Mouse (Mus musculus) limb, embryonic 14.5 days (tissue): Measurements from ENCODE around the gene Zwint. TPM values are rescaled to one million over a fixed set of nuclear protein-coding genes. Genes with fewer than 3 reads are reported as not detected.

Source experiments
- ATAC-seq: fragments of 200-750 bp; cut with Nextera tagmentation; 2 replicates; pipeline ENCODE4 v1.8.0; 2017; ENCODE audit warnings: low read depth, moderate number of reproducible peaks, moderate TSS enrichment; ENCODE audit not compliant: low FRiP score
- DNase-seq: peaks from one replicate; pipeline ENCODE4 v3.0.0-alpha.2; 2015; ENCODE audit warnings: low spot score
- H3K27ac ChIP-seq: fragments of 300-500 bp; sonication (generic); replicated peaks from 2 replicates; pipeline ENCODE4 v1.5.1; 2014; ENCODE audit warnings: low read depth, mild to moderate bottlenecking, low read length, moderate library complexity, mixed read lengths
- H3K27me3 ChIP-seq: fragments of 300-500 bp; sonication (generic); 2 replicates; pipeline ENCODE4 v1.6.1; 2014; ENCODE audit warnings: low read length, mixed read lengths; ENCODE audit not compliant: control insufficient read depth, insufficient read depth
- H3K36me3 ChIP-seq: fragments of 300-500 bp; sonication (generic); 2 replicates; pipeline ENCODE4 v1.6.1; 2014; ENCODE audit warnings: mild to moderate bottlenecking, low read length, moderate library complexity, mixed read lengths; ENCODE audit not compliant: control insufficient read depth, insufficient read depth
- H3K4me1 ChIP-seq: fragments of 300-500 bp; sonication (generic); 2 replicates; pipeline ENCODE4 v1.6.1; 2014; ENCODE audit warnings: antibody characterized with exemption, low read length, mixed read lengths; ENCODE audit not compliant: control insufficient read depth, insufficient read depth
- H3K4me2 ChIP-seq: fragments of 300-500 bp; sonication (generic); replicated peaks from 2 replicates; pipeline ENCODE4 v1.6.1; 2014; ENCODE audit warnings: low read depth, mild to moderate bottlenecking, low read length, moderate library complexity; ENCODE audit not compliant: severe bottlenecking
- H3K4me3 ChIP-seq: fragments of 300-500 bp; sonication (generic); replicated peaks from 2 replicates; pipeline ENCODE4 v1.5.1; 2014; ENCODE audit warnings: low read length
- H3K9ac ChIP-seq: fragments of 300-500 bp; sonication (generic); 2 replicates; pipeline ENCODE4 v1.6.1; 2014; ENCODE audit warnings: mild to moderate bottlenecking, low read depth, low read length, moderate library complexity; ENCODE audit not compliant: severe bottlenecking
- H3K9me3 ChIP-seq: fragments of 300-500 bp; sonication (generic); 2 replicates; pipeline ENCODE4 v1.6.1; 2016; ENCODE audit warnings: low read length; ENCODE audit not compliant: control insufficient read depth
- POLR2A ChIP-seq: fragments of 200-500 bp; IDR thresholded peaks from 2 replicates; pipeline ENCODE4 v1.8.0; 2012; ENCODE audit warnings: inconsistent platforms, mild to moderate bottlenecking, moderate library complexity, borderline replicate concordance; ENCODE audit not compliant: insufficient read depth, insufficient read length; ENCODE audit errors: extremely low read depth
- WGBS: fragments of 180-500 bp; shearing (Covaris S2); extraction: QIAGEN DNeasy Blood & Tissue Kit; methylation state at CpG from one replicate; pipeline ENCODE4 v1.1.7; 2014; 5-methylcytosine and 5-hydroxymethylcytosine counted together
- polyA plus RNA-seq, 2 experiments: library from polyadenylated mRNA; depleted of rRNA in 1 of 2; stranded (reverse) in 1 of 2; unstranded in 1 of 2; fragments of >200 nt; fragmentation: Nextera tagmentation in 1 of 2; extraction: Ambion mirVana in 1 of 2; gene quantifications; 2 replicates each; pipeline versions ENCODE4 v1.2.1 to v1.2.3; 2012 to 2014

Gene Zwint
- polyA plus RNA-seq, 2 experiments: 185 to 209 TPM

DNA sequence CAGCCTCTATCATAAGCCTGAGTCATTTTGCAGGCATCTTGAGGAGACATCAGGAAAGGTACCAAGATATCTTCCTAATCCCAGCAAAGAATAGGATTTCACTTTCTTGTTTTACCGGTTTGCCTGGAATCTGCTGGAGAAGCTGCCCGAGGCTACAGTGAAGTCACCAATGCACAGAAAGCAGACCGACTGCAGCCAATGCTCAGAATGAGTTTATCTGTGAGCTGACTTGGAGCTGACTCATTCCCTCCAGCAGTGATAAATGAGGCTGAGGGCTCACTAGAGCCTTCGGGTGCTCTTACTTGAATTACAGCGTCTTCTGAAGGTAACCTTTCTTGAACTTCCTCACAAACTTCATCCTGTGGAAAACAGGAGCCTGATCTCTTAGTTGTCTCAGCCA lies 20.5 kb upstream of the Zwint start:
- ATAC-seq (no peak), DNase-seq (peak; percentile 37)
- 34% methylated on average over 5 of the region's 5 CpGs for WGBS
- H3K4me3 ChIP-seq: no peak overlapping the region
- H3K9me3 ChIP-seq: no peaks in the 10 kb centered on the region
- no peak overlapping the region for H3K4me2 ChIP-seq
- TF ChIP-seq POLR2A: no peak
- 0 out of 2 replicates have a peak, but pooled peaks cover 2% of the 10 kb centered on the region for H3K4me1 ChIP-seq
- no peak overlapping the region for H3K9ac ChIP-seq
- H3K36me3 ChIP-seq: no peaks in the 10 kb centered on the region
- H3K27ac ChIP-seq: no peak overlapping the region
- H3K27me3 ChIP-seq: no peaks in the 10 kb centered on the region

DNA sequence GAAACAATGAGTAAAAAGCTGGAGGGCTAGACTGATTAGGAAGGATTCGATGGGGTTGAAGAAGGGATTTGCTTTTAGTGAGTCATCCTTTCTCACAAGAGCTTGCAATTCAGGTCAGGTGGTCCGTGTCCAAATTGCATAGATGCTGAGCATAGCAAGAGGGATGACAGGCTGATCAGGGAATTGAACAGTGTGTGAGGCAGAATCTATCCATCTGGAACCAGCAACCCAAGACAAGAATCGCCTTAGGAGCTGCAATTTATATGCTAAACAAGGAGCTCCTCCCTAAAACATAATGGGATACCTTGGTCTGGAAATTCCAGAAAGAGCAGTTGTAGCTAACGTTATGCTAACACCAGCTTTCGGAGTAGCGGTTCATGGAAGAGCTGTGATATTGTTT lies 3.8 kb upstream of the Zwint start:
- no peak for DNase-seq
- Histone ChIP-seq H3K27ac (no peak overlapping the region), H3K4me1 (peaks cover 4% of the 10 kb centered on the region; the same call in 1 of the 2 replicates), H3K4me3 (no peak overlapping the region), H3K9me3 (no peaks in the 10 kb centered on the region), H3K36me3 (no peaks in the 10 kb centered on the region), H3K27me3 (no peaks in the 10 kb centered on the region), H3K4me2 (no peak overlapping the region), H3K9ac (no peak overlapping the region)
- TF ChIP-seq POLR2A: no peak
- no peak for ATAC-seq
- 62% methylated on average over 6 of the region's 6 CpGs for WGBS

DNA sequence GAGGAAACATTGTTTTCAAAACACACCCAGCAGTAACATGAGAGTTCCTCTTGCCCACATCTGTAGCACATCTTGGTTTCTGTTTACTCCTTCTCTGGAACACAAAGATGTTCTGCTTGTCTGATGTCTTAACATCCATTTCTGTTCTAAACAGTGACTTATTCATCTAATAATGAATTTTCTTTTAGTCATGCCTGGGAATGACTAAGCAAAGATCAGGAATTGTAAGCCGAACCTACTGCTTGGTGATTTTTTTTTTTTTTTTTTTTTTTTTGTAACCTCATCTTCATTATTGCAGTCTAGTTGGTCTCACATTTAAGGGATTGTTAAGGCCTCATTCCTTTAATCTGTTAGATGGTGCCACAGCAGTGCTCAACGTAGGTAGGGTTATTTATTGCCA lies 848 bp upstream of the Zwint start:
- 0 out of 2 replicates have a peak overlapping the region, but pooled peaks have one; percentile 53 for H3K4me2 ChIP-seq
- peaks cover 22% of the 10 kb centered on the region for H3K36me3 ChIP-seq
- ATAC-seq (no peak), DNase-seq (no peak)
- H3K9me3 ChIP-seq: no peaks in the 10 kb centered on the region
- H3K9ac ChIP-seq: no peak overlapping the region
- no peak overlapping the region for H3K27ac ChIP-seq
- no peak for TF ChIP-seq POLR2A
- 49% methylated on average over 2 of the region's 2 CpGs for WGBS
- peaks cover 8% of the 10 kb centered on the region; the same call in 1 of the 2 replicates for H3K4me1 ChIP-seq
- no peak overlapping the region for H3K4me3 ChIP-seq
- H3K27me3 ChIP-seq: no peaks in the 10 kb centered on the region

DNA sequence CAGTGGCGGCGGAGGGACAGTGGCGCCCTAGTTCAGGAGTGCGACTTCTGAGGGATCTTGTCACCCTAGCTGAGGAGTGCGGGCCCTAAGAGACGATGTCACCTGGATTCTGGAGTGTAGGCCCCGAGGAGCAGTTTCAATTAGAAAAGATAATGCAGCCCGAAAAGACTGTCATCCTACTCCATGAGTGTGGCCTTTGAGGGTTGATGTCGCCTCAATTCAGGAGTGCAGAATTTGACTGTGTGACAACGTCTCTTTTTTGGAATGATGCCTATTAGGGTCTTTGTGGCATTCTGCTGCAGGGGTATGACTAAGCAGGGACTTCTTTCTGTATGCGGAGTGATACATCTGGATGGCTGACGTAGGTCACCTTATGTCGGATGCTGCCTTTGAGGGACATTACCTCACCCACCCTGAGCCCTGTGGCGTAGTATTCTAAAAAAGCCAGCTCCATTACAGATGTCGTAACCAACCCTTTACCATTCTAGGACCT lies 418 bp downstream of the Zwint start:
- H3K9me3 ChIP-seq: no peaks in the 10 kb centered on the region
- H3K27ac ChIP-seq: peak overlapping the region; percentile 85
- no peak for TF ChIP-seq POLR2A
- peak overlapping the region; percentile 62 for H3K4me2 ChIP-seq
- peak overlapping the region; percentile 77 for H3K4me3 ChIP-seq
- 2% methylated on average over 15 of the region's 15 CpGs for WGBS
- peaks cover 32% of the 10 kb centered on the region for H3K36me3 ChIP-seq
- ATAC-seq (peak; percentile 72), DNase-seq (peak; percentile 77)
- H3K4me1 ChIP-seq: peaks cover 8% of the 10 kb centered on the region; the same call in 1 of the 2 replicates
- no peaks in the 10 kb centered on the region for H3K27me3 ChIP-seq
- H3K9ac ChIP-seq: peak overlapping the region; percentile 82

DNA sequence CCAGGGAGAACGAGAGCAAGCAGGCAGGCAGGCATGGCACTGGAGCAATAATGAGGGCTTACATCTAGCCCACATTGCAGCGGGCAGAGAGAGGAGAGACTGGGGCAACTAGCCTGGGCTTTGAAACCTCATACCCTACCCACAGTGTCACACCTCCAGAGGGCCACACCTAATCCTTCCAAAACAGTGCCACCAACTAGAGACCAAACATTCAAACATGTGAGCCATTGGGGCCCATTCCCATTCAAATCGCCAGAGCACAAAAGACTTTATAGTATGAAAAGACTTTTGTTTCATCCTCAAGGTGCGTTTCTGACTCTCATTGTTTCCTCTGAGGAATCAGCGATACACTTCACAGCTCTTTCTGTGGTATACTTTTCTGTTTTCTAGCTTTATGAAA lies 4.6 kb downstream of the Zwint start:
- H3K4me1 ChIP-seq: peaks cover 8% of the 10 kb centered on the region; the same call in 1 of the 2 replicates
- no peaks in the 10 kb centered on the region for H3K9me3 ChIP-seq
- TF ChIP-seq POLR2A: no peak
- DNase-seq (no peak), ATAC-seq (no peak)
- H3K36me3 ChIP-seq: peaks cover 66% of the 10 kb centered on the region
- no peaks in the 10 kb centered on the region for H3K27me3 ChIP-seq
- H3K4me2 ChIP-seq: no peak overlapping the region
- 94% methylated on average over 5 of the region's 5 CpGs for WGBS
- H3K9ac ChIP-seq: no peak overlapping the region
- no peak overlapping the region for H3K4me3 ChIP-seq
- no peak overlapping the region for H3K27ac ChIP-seq
